Mouse (Mus musculus) intestine, postnatal 0 days (tissue): ENCODE data around the gene Ankrd39. TPM values are rescaled to one million over a fixed set of nuclear protein-coding genes. Genes with fewer than 3 reads are reported as not detected.

Source experiments
- ATAC-seq: fragments of 200-750 bp; cut with Nextera tagmentation; 2 replicates; pipeline ENCODE4 v1.8.0; 2017; ENCODE audit warnings: mild to moderate bottlenecking, moderate TSS enrichment, moderate library complexity
- H3K27ac ChIP-seq: fragments of 300-500 bp; sonication (generic); 2 replicates; pipeline ENCODE4 v1.5.1; 2014; ENCODE audit warnings: mild to moderate bottlenecking, low read depth, low read length, moderate library complexity
- H3K27me3 ChIP-seq: fragments of 300-500 bp; sonication (generic); replicated peaks from 2 replicates; pipeline ENCODE4 v1.6.1; 2014; ENCODE audit warnings: low read length, mixed read lengths; ENCODE audit not compliant: control insufficient read depth, insufficient read depth
- H3K36me3 ChIP-seq: fragments of 300-500 bp; sonication (generic); 2 replicates; pipeline ENCODE4 v1.6.1; 2014; ENCODE audit warnings: mild to moderate bottlenecking, moderate library complexity; ENCODE audit not compliant: control insufficient read depth, insufficient read depth
- H3K4me1 ChIP-seq: fragments of 300-500 bp; sonication (generic); replicated peaks from 2 replicates; pipeline ENCODE4 v1.6.1; 2014; ENCODE audit warnings: antibody characterized with exemption, low read length, mixed read lengths; ENCODE audit not compliant: control insufficient read depth, insufficient read depth
- H3K4me2 ChIP-seq: fragments of 300-500 bp; sonication (generic); replicated peaks from 2 replicates; pipeline ENCODE4 v1.6.1; 2014; ENCODE audit warnings: low read depth, mild to moderate bottlenecking, moderate library complexity
- H3K4me3 ChIP-seq: fragments of 300-500 bp; sonication (generic); 2 replicates; pipeline ENCODE4 v1.5.1; 2014; ENCODE audit warnings: low read depth, low read length
- H3K9ac ChIP-seq: fragments of 300-500 bp; sonication (generic); 2 replicates; pipeline ENCODE4 v1.6.1; 2014; ENCODE audit warnings: mild to moderate bottlenecking, low read depth, low read length
- H3K9me3 ChIP-seq: fragments of 300-500 bp; sonication (generic); 2 replicates; pipeline ENCODE4 v1.6.1; 2016; ENCODE audit warnings: mixed run types; ENCODE audit not compliant: control insufficient read depth
- CTCF ChIP-seq: sonication (generic); IDR thresholded peaks from 2 replicates; pipeline ENCODE4 v1.5.1; 2016; ENCODE audit warnings: low read depth, mild to moderate bottlenecking, control low read depth, antibody characterized with exemption, moderate library complexity
- WGBS: fragments of 180-500 bp; shearing (Covaris S2); extraction: QIAGEN DNeasy Blood & Tissue Kit; methylation state at CpG from one replicate; pipeline ENCODE4 v1.1.7; 2014; 5-methylcytosine and 5-hydroxymethylcytosine counted together
- polyA plus RNA-seq: library from polyadenylated mRNA; unstranded; fragments of >200 nt; fragmentation: Nextera tagmentation; extraction: Ambion mirVana; gene quantifications from 2 replicates; pipeline ENCODE4 v1.2.1, GENCODE M21; 2015

Ankrd39 gene
- polyA plus RNA-seq, 1 experiment from 2014 or later: 15.0 TPM

DNA sequence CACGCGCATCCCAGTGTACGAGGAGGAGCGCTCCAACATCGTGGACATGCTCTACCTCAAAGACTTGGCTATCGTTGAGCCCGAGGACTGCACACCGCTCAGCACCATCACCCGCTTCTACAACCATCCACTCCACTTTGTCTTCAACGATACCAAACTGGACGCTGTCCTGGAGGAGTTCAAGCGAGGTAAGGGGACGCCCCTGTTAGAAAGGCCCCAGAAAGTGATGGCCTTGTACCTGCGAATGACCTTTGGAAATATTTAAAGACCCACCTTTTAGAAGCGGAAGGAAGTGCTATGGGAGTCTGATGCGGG lies 34.3 kb downstream of the Ankrd39 start:
- Histone ChIP-seq H3K4me2 (peak overlapping the region; percentile 96), H3K27ac (no peak overlapping the region), H3K36me3 (0 out of 2 replicates have a peak, but pooled peaks cover 8% of the 10 kb centered on the region), H3K27me3 (no peaks in the 10 kb centered on the region), H3K9me3 (no peaks in the 10 kb centered on the region), H3K4me3 (peak overlapping the region; percentile 96), H3K4me1 (no peaks in the 10 kb centered on the region; the same call in 1 of the 2 replicates), H3K9ac (peak overlapping the region; percentile 91)
- no peak for ATAC-seq
- no peak for TF ChIP-seq CTCF
- 2% methylated on average over 16 of the region's 16 CpGs for WGBS

DNA sequence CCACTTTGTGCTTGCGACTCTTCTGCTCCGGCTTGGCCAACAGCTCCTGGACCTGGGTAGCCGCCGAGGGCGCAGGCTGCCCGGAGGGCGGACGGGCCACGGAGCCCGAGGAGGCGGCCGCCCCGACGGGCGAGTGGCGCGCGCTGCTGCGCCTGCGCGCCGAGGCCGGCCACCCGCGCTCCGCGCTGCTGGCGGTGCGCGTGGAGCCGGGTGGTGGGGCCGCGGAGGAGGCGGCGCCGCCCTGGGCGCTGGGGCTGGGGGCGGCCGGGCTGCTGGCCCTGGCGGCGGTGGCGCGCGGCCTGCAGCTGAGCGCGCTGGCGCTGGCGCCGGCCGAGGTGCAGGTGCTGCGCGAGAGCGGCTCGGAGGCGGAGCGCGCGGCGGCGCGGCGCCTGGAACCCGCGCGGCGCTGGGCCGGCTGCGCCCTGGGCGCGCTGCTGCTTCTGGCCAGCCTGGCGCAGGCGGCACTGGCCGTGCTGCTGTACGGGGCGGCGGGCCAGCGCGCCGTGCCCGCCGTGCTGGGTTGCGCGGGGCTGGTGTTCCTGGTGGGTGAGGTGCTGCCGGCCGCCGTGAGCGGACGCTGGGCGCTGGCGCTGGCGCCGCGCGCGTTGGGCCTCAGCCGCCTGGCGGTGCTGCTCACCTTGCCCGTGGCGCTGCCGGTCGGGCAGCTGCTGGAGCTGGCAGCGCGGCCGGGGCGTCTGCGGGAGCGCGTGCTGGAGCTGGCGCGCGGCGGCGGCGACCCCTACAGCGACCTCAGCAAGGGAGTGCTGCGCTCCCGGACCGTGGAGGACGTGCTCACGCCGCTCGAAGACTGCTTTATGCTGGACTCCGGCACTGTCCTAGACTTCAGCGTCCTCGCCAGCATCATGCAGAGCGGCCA lies 34.9 kb downstream of the Ankrd39 start:
- under 1% methylated on average over 78 of the region's 126 CpGs for WGBS
- peak; percentile 40; the same call in 1 of the 2 replicates for TF ChIP-seq CTCF

GRCm38 (mm10) chr1:36511289-36512021 lies 35.8 kb downstream of the Ankrd39 start, which contains the start of gene Cnnm3:
Gene Cnnm3, plus strand, starts transcription at chr1:36511867.
- H3K4me1 ChIP-seq: no peaks in the 10 kb centered on the region; the same call in 1 of the 2 replicates
- peak within 1 kb of the TSS; percentile 91 for H3K9ac ChIP-seq
- WGBS: 2% methylated on average over 47 of the region's 51 CpGs
- H3K27ac ChIP-seq: peak within 1 kb of the TSS; percentile 96
- no peaks in the 10 kb centered on the region for H3K9me3 ChIP-seq
- peak; percentile 98 for ATAC-seq
- H3K4me2 ChIP-seq: peak within 1 kb of the TSS; percentile 96
- peak; percentile 69 for TF ChIP-seq CTCF
- H3K27me3 ChIP-seq: no peaks in the 10 kb centered on the region
- H3K36me3 ChIP-seq: peaks cover 17% of the 10 kb centered on the region
- peak within 1 kb of the TSS; percentile 96 for H3K4me3 ChIP-seq

More for the DNA sequence above, 34.9 kb downstream of the Ankrd39 start:
- H3K27ac ChIP-seq: peak overlapping the region; percentile 96
- H3K9ac ChIP-seq: peak overlapping the region; percentile 91
- peak overlapping the region; percentile 96 for H3K4me2 ChIP-seq
- peaks cover 14% of the 10 kb centered on the region; the same call in 1 of the 2 replicates for H3K36me3 ChIP-seq
- peak; percentile 62 for ATAC-seq
- peak overlapping the region; percentile 96 for H3K4me3 ChIP-seq
- no peaks in the 10 kb centered on the region for H3K9me3 ChIP-seq
- H3K27me3 ChIP-seq: no peaks in the 10 kb centered on the region
- H3K4me1 ChIP-seq: no peaks in the 10 kb centered on the region; the same call in 1 of the 2 replicates

DNA sequence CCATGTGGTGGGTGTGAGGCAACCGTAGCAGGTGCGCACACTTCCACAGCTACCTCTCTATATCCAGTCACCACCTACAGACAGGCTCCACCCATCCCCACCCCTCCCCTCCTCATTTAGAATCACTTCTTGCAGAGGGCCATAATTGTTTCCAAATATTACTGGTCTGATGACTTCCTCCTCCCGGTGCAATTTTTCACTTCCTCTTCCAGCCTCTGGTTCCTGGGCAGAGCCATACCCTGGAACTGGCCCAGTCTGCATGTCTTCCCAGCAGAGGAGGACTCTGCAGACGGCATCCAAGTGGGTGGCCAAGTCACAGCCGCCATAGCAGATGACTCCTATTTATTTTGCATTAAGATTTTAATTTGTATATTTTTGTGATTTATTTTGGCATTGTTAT lies 39.0 kb downstream of the Ankrd39 start:
- no peak overlapping the region for H3K9ac ChIP-seq
- no peak overlapping the region for H3K4me2 ChIP-seq
- ATAC-seq: no peak
- 55% methylated on average over 5 of the region's 5 CpGs for WGBS
- no peak for TF ChIP-seq CTCF
- no peaks in the 10 kb centered on the region for H3K9me3 ChIP-seq
- H3K27ac ChIP-seq: no peak overlapping the region
- no peak overlapping the region for H3K4me3 ChIP-seq
- H3K36me3 ChIP-seq: peaks cover 29% of the 10 kb centered on the region
- H3K4me1 ChIP-seq: no peaks in the 10 kb centered on the region
- no peaks in the 10 kb centered on the region for H3K27me3 ChIP-seq

GRCm38 (mm10) chr1:36501261-36501660 lies 46.0 kb downstream of the Ankrd39 start:
- peaks cover 54% of the 10 kb centered on the region for H3K36me3 ChIP-seq
- peak; percentile 96 for TF ChIP-seq CTCF

GRCm38 (mm10) chr1:36497312-36497711 lies 49.9 kb downstream of the Ankrd39 start:
- ATAC-seq: no peak
- WGBS: 77% methylated on average over 2 of the region's 2 CpGs

More at GRCm38 (mm10) chr1:36501261-36501660, 46.0 kb downstream of the Ankrd39 start:
- H3K4me3 ChIP-seq: no peak overlapping the region
- H3K4me2 ChIP-seq: no peak overlapping the region
- no peaks in the 10 kb centered on the region for H3K9me3 ChIP-seq
- H3K27me3 ChIP-seq: no peaks in the 10 kb centered on the region
- H3K9ac ChIP-seq: no peak overlapping the region
- H3K27ac ChIP-seq: no peak overlapping the region
- ATAC-seq: peak; percentile 25; the same call in 1 of the 2 replicates
- H3K4me1 ChIP-seq: no peaks in the 10 kb centered on the region
- 6% methylated on average over 3 of the region's 3 CpGs for WGBS

More at GRCm38 (mm10) chr1:36497312-36497711, 49.9 kb downstream of the Ankrd39 start:
- H3K9me3 ChIP-seq: no peaks in the 10 kb centered on the region
- H3K4me3 ChIP-seq: no peak overlapping the region
- H3K27ac ChIP-seq: no peak overlapping the region
- TF ChIP-seq CTCF: no peak
- no peak overlapping the region for H3K9ac ChIP-seq
- H3K27me3 ChIP-seq: no peaks in the 10 kb centered on the region
- H3K36me3 ChIP-seq: peaks cover 39% of the 10 kb centered on the region; the same call in 1 of the 2 replicates
- H3K4me1 ChIP-seq: 0 out of 2 replicates have a peak, but pooled peaks cover 3% of the 10 kb centered on the region
- no peak overlapping the region for H3K4me2 ChIP-seq
